Mouse (Mus musculus) heart, postnatal 0 days (tissue): Measurements from ENCODE around the gene Pet117.

Source experiments
- CTCF ChIP-seq: IDR thresholded peaks from 2 replicates; pipeline ENCODE4 v1.5.1; 2016; ENCODE audit warnings: antibody characterized with exemption, control low read depth, low read depth
- EP300 ChIP-seq: IDR thresholded peaks from 2 replicates; pipeline ENCODE4 v1.6.1; 2016; ENCODE audit warnings: antibody characterized with exemption, low read depth

GRCm38 (mm10) chr2:144382624-144383138 lies 13.9 kb downstream of the Pet117 start:
- TF ChIP-seq EP300 (no peak), CTCF (no peak)
